Mouse (Mus musculus): ENCODE measurements around the gene Spta1.

Spta1 gene

GRCm38 (mm10) chr1:174251961-174252360 lies 79.4 kb downstream of the Spta1 start, which contains the start of gene Olfr419:
TSS of gene Olfr419 (minus strand) at chr1:174252061.
- DNase-seq (ENCODE audit: low read depth, low spot score): no peak

GRCm38 (mm10) chr1:174267816-174268215 lies 95.2 kb downstream of the Spta1 start:
- DNase-seq (ENCODE audit: low read depth, low spot score): no peak

DNA sequence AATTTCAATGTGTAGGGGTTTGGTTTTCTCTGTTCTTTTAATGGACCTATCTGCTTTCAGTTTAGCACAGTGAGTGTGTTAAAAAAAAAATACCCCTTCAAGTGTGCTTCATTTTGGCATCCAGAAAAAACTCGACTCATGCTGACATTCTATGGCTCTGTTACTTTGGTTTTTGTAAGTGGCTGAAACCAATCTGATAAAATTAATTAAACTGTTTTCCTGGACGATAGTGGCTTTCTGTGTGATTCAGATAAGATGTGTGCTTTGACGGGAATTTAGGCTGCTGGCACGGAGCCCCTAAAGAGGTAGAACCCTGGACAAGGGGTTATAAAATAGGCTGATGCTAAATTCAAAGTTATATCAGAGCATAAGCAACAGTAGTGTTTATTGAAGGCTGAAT lies 96.6 kb downstream of the Spta1 start:
- DNase-seq (ENCODE audit: low read depth, low spot score): no peak

GRCm38 (mm10) chr1:174270643-174271042 lies 98.1 kb downstream of the Spta1 start:
- DNase-seq (ENCODE audit: low read depth, low spot score): no peak
